Mouse (Mus musculus): ENCODE measurements around the gene Cadm4. TPM values are rescaled to one million over a fixed set of nuclear protein-coding genes. Genes with fewer than 3 reads are reported as not detected.
"Not testable (repeated sequence)": the region's sequence is repeated elsewhere in the genome, so short reads cannot be mapped to it uniquely, and the experiment has no call there.

Cadm4 gene
- polyA plus RNA-seq, 1 experiment from 2014 or later: 8.0 TPM

DNA sequence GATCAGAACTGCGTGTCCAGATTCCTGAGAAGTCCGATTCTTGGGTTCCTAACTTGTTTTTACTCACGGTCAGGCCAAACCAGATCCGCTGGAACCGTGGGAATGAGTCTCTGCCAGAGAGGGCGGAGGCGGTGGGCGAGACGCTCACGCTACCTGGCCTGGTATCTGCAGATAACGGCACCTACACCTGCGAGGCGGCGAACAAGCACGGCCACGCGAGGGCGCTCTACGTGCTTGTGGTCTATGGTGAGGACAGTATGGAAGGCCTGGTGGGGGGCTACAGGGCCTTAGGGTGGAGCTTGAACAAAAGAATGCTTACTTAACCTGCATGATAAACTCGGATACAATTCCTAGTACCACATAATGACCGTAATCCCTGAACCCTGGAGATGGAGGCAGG is 19.7 kb downstream of the Cadm4 start:
- H3K4me1 ChIP-seq: peaks cover 42% of the 10 kb centered on the region
- no peak overlapping the region for H3K9ac ChIP-seq
- no peaks in the 10 kb centered on the region for H3K9me3 ChIP-seq (replicated peaks)
- H3K27ac ChIP-seq (replicated peaks): no peak overlapping the region
- H3K36me3 ChIP-seq: no peaks in the 10 kb centered on the region
- H3K4me2 ChIP-seq (replicated peaks): no peak overlapping the region
- peaks cover 29% of the 10 kb centered on the region for H3K27me3 ChIP-seq
- H3K4me3 ChIP-seq (replicated peaks): no peak overlapping the region
- ATAC-seq (ENCODE audit: insufficient number of reproducible peaks, low FRiP score, low TSS enrichment, low read depth): no peak
- 49% methylated on average over 21 of the region's 21 CpGs for WGBS

DNA sequence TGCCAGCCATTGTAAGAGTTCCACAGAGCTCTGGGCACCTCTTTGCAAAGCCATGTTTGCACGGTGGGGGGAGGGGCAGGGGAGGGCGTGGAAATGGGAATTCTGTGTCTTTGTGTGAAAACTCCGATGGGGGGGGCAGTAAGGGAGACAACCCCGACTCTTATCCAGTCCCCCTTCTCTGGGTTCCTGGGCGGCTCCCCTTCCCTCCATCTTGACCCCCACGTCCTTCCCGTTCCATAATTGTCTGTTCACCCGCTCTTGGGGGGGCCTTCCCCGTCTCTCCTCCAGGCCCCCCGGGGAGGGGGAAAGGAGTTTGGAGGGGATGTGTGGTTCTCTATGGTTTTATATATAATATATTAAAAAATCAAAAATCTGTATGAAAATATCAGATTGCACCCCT is 22.2 kb downstream of the Cadm4 start:
- no peak for ATAC-seq (ENCODE audit: insufficient number of reproducible peaks, low FRiP score, low TSS enrichment, low read depth)
- peak overlapping the region; percentile 25; the same call in 1 of the 2 replicates for H3K4me2 ChIP-seq (replicated peaks)

DNA sequence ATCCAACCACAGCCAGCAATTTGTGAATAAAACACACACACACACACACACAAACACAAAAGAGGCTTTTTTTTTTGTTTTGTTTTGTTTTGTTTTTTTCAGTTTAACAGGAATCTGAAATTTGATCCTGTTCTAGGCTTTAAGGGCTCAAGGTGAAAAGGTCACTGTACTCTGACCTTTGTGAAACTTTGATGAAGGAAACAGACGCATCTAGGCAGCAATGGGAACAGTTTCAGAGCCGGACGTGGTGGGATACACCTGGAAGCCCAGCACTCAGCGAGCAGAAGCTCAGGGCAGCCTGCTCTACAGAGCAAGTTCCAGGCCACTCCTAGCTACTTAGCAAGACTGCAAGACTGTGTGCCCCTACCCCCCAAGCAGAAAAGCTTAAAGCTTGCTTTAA is 23.0 kb downstream of the Cadm4 start:
- Histone ChIP-seq H3K36me3 (no peaks in the 10 kb centered on the region), H3K4me3 (replicated peaks) (no peak overlapping the region), H3K27ac (replicated peaks) (no peak overlapping the region), H3K4me1 (peaks cover 49% of the 10 kb centered on the region), H3K4me2 (replicated peaks) (0 out of 2 replicates have a peak overlapping the region, but pooled peaks have one; percentile 25), H3K9me3 (replicated peaks) (no peaks in the 10 kb centered on the region), H3K27me3 (peaks cover 16% of the 10 kb centered on the region), H3K9ac (no peak overlapping the region)
- WGBS: 27% methylated on average over 4 of the region's 4 CpGs
- no peak for ATAC-seq (ENCODE audit: insufficient number of reproducible peaks, low FRiP score, low TSS enrichment, low read depth)

More for the DNA sequence above, 22.2 kb downstream of the Cadm4 start:
- H3K4me3 ChIP-seq (replicated peaks): no peak overlapping the region
- H3K27ac ChIP-seq (replicated peaks): no peak overlapping the region
- H3K9me3 ChIP-seq (replicated peaks): no peaks in the 10 kb centered on the region
- H3K27me3 ChIP-seq: peaks cover 24% of the 10 kb centered on the region
- no peaks in the 10 kb centered on the region for H3K36me3 ChIP-seq
- 22% methylated on average over 10 of the region's 10 CpGs for WGBS
- H3K4me1 ChIP-seq: peaks cover 55% of the 10 kb centered on the region
- no peak overlapping the region for H3K9ac ChIP-seq

DNA sequence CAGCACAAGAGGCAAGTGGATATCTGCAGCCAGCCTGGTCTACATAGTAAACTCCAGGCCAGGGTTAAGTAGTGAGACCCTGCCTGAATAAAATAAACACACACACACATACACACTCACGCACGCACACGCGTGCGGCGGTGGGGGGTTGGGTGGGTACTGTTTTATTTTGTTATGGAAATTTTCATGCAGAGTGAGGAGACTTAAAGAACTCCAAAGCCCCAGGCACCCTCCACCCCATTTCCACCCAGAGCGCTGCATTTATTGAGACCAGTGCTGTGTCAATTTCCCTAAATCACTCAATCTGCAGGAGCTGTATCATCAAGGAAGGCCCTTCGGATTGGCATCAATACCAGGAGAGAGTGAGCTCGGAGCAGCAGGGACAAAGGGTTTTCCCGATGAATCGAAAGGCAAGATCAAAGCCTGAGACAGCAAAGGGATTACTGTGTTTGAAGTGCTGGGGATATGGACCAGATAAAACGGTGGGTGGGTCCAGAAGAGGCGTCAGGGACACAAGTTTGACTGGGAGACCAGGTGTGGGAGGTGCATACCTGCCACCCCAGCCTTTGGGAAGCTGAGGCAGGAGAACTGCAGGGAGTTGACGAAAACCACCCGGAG is 23.7 kb downstream of the Cadm4 start:
- no peak for ATAC-seq (ENCODE audit: insufficient number of reproducible peaks, low FRiP score, low TSS enrichment, low read depth)
- H3K9ac ChIP-seq: no peak overlapping the region
- H3K4me2 ChIP-seq (replicated peaks): peak overlapping the region; percentile 71
- H3K36me3 ChIP-seq: no peaks in the 10 kb centered on the region
- H3K4me1 ChIP-seq: peaks cover 42% of the 10 kb centered on the region
- no peaks in the 10 kb centered on the region for H3K9me3 ChIP-seq (replicated peaks)
- H3K27ac ChIP-seq (replicated peaks): peak overlapping the region; percentile 99
- H3K27me3 ChIP-seq: peaks cover 9% of the 10 kb centered on the region
- 20% methylated on average over 15 of the region's 15 CpGs for WGBS
- peak overlapping the region; percentile 73 for H3K4me3 ChIP-seq (replicated peaks)

DNA sequence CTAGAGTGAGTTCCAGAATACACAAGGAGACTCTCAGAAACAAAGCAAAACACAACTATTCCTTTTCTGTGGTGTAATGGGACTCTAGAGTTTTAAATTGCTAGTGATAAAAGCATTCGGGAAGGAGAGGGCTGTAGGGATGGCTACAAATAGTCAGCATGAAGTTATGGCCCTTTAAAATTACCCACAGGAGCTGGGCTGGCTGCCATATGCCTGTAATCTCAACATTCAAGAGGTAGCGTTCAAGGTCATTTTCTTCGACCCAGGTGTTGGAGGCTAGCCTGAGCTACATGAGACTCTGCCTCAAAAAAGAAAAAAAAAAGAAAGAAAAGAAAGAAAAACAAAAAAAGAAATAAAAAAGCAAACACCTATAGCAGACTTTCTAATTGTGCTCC is 24.2 kb downstream of the Cadm4 start:
- no peaks in the 10 kb centered on the region for H3K9me3 ChIP-seq (replicated peaks)
- WGBS: 11% methylated on average over 3 of the region's 3 CpGs
- ATAC-seq (ENCODE audit: insufficient number of reproducible peaks, low FRiP score, low TSS enrichment, low read depth): no peak
- H3K36me3 ChIP-seq: 0 out of 2 replicates have a peak, but pooled peaks cover 3% of the 10 kb centered on the region
- H3K27me3 ChIP-seq: peaks cover 4% of the 10 kb centered on the region; the same call in 1 of the 2 replicates
- peaks cover 39% of the 10 kb centered on the region for H3K4me1 ChIP-seq
- H3K9ac ChIP-seq: no peak overlapping the region; the same call in 1 of the 2 replicates
- H3K4me3 ChIP-seq (replicated peaks): peak overlapping the region; percentile 73
- H3K4me2 ChIP-seq (replicated peaks): peak overlapping the region; percentile 71
- peak overlapping the region; percentile 99 for H3K27ac ChIP-seq (replicated peaks)

DNA sequence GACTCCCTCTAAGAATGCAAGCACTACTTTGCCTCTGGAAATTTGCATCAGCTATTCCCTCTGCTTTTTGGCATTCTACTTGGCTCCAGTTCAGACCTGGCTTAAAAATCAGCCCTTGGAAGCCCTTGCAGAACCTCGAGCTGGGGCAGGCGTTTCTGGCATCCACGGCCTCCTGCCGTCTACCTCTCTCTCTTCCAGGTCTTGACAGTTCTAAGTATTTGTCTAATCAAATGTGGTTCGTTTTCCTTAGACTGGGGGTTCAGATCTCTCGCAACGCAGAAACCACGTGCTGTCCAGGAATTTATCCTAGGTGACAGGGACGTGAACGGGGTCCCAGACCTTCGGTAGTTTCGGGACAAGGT is 24.6 kb downstream of the Cadm4 start:
- Histone ChIP-seq H3K27me3 (peaks cover 3% of the 10 kb centered on the region; the same call in 1 of the 2 replicates), H3K9ac (peak overlapping the region; percentile 91; the same call in 1 of the 2 replicates), H3K27ac (replicated peaks) (peak overlapping the region; percentile 99), H3K36me3 (peaks cover 3% of the 10 kb centered on the region; the same call in 1 of the 2 replicates), H3K4me3 (replicated peaks) (peak overlapping the region; percentile 73), H3K4me1 (peaks cover 39% of the 10 kb centered on the region), H3K4me2 (replicated peaks) (peak overlapping the region; percentile 71), H3K9me3 (replicated peaks) (no peaks in the 10 kb centered on the region)
- peak; percentile 12; the same call in 1 of the 2 replicates for ATAC-seq (ENCODE audit: insufficient number of reproducible peaks, low FRiP score, low TSS enrichment, low read depth)
- under 1% methylated on average over 12 of the region's 12 CpGs for WGBS

DNA sequence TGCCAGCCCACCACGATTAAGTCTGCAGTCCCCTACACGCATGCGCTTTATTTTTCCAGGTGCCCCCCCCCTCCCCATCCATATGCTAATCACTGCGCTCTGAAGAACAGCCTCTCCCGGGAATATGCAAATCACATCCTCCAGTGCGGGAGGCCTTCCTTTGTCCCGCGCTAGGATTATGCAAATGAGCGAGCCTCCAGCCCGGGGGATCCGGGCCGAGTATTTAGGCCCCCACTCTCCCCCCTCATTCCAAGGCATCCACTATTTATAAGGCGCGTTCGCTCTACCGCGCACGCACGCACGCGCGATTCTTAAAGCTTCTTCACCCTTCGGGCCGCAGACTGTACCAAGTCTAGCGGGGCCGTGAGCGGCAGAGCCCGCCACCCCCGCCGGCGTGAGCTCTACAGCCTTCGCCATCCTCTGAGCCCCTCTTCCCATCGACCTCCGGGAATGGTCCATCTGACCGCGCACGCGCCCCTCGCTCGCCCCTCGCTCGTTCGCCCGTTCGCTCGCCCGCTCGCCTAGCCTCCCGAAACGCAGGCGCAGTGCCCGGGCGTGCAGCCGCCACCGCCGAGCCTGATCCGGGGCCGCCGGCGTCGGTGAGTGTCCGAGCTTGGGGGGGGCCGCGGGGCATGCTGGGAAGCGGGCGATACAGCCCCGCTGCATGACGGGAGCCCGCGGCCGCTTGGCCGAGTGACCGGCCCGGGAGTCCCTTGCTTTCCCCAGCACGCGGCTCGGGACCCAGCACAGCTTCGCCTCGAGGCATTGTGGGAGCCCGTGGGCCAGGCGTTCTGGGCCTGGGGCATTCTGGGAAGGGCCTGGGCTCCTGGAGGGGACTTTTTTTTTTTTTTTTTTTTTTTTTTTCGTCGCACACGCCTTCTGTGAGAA is 25.3 kb downstream of the Cadm4 start, which contains the start of gene Zfp428:
TSS of gene Zfp428 (plus strand) at position 169 of the 888 bp plus-strand sequence.
- Histone ChIP-seq H3K36me3 (peaks cover 9% of the 10 kb centered on the region; the same call in 1 of the 2 replicates), H3K27ac (replicated peaks) (peak within 1 kb of the TSS; percentile 99), H3K4me3 (replicated peaks) (peak within 1 kb of the TSS; percentile 73), H3K9me3 (replicated peaks) (no peaks in the 10 kb centered on the region), H3K27me3 (no peaks in the 10 kb centered on the region), H3K9ac (peak within 1 kb of the TSS; percentile 91), H3K4me1 (peaks cover 39% of the 10 kb centered on the region), H3K4me2 (replicated peaks) (peak within 1 kb of the TSS; percentile 71)
- peak; percentile 84 for ATAC-seq (ENCODE audit: insufficient number of reproducible peaks, low FRiP score, low TSS enrichment, low read depth)
- WGBS: under 1% methylated on average over 84 of the region's 84 CpGs

DNA sequence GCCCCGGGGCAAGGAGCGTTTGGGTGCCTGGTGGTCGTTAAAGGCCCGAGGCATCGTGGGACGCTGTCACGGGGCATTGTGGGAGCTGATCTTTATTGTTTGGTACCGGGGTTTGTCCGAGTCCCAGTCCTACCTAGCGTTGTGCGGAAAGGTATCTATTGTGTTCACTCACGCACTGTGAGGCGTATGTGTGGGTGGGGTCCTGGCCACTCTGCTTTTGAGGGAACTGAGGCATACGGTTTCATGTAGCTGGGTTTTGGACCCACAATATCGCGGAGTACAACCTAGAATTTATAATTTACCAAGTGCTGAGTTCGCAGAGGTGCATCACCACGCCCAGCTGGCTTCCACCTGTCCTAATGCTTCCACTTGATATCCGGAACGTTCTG is 25.9 kb downstream of the Cadm4 start:
- WGBS: under 1% methylated on average over 20 of the region's 20 CpGs
- ATAC-seq (ENCODE audit: insufficient number of reproducible peaks, low FRiP score, low TSS enrichment, low read depth): no peak
- no peaks in the 10 kb centered on the region for H3K27me3 ChIP-seq

DNA sequence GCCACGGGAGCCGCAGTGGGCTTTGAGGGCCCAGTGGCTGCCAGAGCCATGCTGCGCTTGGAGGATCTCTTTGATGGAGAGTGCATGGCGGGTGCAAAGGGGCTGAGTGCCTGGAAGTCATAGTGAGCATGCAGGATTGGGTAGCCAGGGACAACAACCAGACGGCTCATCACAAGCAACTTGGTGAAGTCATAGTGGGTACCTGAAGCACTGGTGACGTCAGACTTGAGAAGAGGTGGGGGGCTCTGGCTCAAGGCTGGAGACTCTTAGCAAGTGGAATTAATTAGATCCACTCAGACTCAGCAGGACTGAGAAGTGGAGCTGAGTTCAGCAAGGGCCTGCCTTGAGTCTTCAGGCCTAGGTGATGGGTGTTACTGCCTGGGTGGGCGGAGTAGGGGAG is 30.5 kb downstream of the Cadm4 start, which contains the start of gene AC161166.1:
TSS of gene AC161166.1 (minus strand) at position 101 of the 400 bp plus-strand sequence.
- WGBS: 91% methylated on average over 7 of the region's 7 CpGs
- no peaks in the 10 kb centered on the region for H3K27me3 ChIP-seq
- no peak within 1 kb of the TSS for H3K27ac ChIP-seq (replicated peaks)
- H3K4me2 ChIP-seq (replicated peaks): no peak within 1 kb of the TSS
- H3K4me1 ChIP-seq: 0 out of 2 replicates have a peak, but pooled peaks cover 17% of the 10 kb centered on the region
- H3K36me3 ChIP-seq: peaks cover 31% of the 10 kb centered on the region
- H3K9ac ChIP-seq: no peak within 1 kb of the TSS
- no peaks in the 10 kb centered on the region for H3K9me3 ChIP-seq (replicated peaks)
- no peak for ATAC-seq (ENCODE audit: insufficient number of reproducible peaks, low FRiP score, low TSS enrichment, low read depth)
- H3K4me3 ChIP-seq (replicated peaks): no peak within 1 kb of the TSS

More for the DNA sequence above, 25.9 kb downstream of the Cadm4 start:
- H3K4me3 ChIP-seq (replicated peaks): peak overlapping the region; percentile 73
- H3K4me1 ChIP-seq: peaks cover 39% of the 10 kb centered on the region
- peak overlapping the region; percentile 71 for H3K4me2 ChIP-seq (replicated peaks)
- H3K9ac ChIP-seq: peak overlapping the region; percentile 91
- no peaks in the 10 kb centered on the region for H3K9me3 ChIP-seq (replicated peaks)
- H3K36me3 ChIP-seq: peaks cover 13% of the 10 kb centered on the region; the same call in 1 of the 2 replicates
- peak overlapping the region; percentile 99 for H3K27ac ChIP-seq (replicated peaks)

DNA sequence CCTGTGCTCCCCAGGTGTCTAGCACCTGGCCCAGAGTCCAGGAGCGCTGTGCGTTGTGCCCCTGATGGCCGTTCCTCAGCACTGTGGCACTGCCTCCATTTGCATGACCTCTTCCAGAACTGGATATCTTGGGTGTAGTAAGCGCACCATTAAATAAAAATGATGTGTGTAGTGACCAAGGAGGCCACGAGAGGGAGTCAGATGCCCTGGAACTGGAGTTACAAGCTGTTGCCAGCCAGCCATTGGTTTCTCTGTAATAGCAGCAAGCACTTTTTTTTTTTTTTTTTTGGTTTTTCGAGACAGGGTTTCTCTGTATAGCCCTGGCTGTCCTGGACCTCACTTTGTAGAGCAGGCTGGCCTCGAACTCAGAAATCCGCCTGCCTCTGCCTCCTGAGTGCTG is 34.5 kb downstream of the Cadm4 start:
- WGBS: 68% methylated on average over 8 of the region's 8 CpGs
- not testable (repeated sequence) for H3K27ac ChIP-seq (replicated peaks); H3K27me3 ChIP-seq; H3K9me3 ChIP-seq (replicated peaks); H3K4me2 ChIP-seq (replicated peaks); ATAC-seq (ENCODE audit: insufficient number of reproducible peaks, low FRiP score, low TSS enrichment, low read depth); H3K4me3 ChIP-seq (replicated peaks); H3K4me1 ChIP-seq; H3K9ac ChIP-seq
- H3K36me3 ChIP-seq: peaks cover 28% of the 10 kb centered on the region

DNA sequence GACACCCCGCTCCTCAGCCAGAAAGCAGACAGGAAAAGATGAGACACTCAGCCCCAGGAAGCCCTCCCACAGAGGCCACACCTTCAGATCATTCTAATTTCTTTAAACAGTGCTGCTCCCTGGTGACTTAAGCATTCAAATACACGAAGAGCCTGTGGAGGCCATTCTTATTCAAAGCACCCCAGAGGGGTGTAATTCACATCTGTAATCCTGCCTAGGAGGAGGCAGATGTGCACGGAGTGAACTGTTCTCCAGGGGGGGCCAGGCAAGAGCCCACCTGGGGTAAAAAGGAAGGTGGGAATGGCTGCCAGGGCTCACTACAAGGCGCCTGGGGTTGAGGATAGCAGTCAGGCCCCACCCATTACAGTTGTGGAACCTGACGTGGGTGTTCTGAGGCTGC is 35.3 kb downstream of the Cadm4 start:
- no peak for ATAC-seq (ENCODE audit: insufficient number of reproducible peaks, low FRiP score, low TSS enrichment, low read depth)

More for the DNA sequence above, 35.3 kb downstream of the Cadm4 start:
- Histone ChIP-seq H3K4me2 (replicated peaks) (no peak overlapping the region), H3K4me3 (replicated peaks) (no peak overlapping the region), H3K27ac (replicated peaks) (no peak overlapping the region), H3K36me3 (peaks cover 22% of the 10 kb centered on the region), H3K9me3 (replicated peaks) (no peaks in the 10 kb centered on the region), H3K27me3 (no peaks in the 10 kb centered on the region), H3K4me1 (0 out of 2 replicates have a peak, but pooled peaks cover 7% of the 10 kb centered on the region), H3K9ac (no peak overlapping the region)
- WGBS: 40% methylated on average over 5 of the region's 5 CpGs
